Mouse (Mus musculus): ENCODE data around the gene Spaca4. TPM values are rescaled to one million over a fixed set of nuclear protein-coding genes. Genes with fewer than 3 reads are reported as not detected.

The Spaca4 gene
- polyA plus RNA-seq, 1 experiment from 2014 or later, result not detected

- Histone ChIP-seq H3K36me3 (ENCODE audit: control insufficient read depth, insufficient read depth, low read length) (no peaks in the 10 kb centered on the region), H3K4me2 (ENCODE audit: low read depth, low read length) (no peak overlapping the region), H3K4me1 (ENCODE audit: control insufficient read depth, insufficient read depth, low read length) (no peaks in the 10 kb centered on the region), H3K27me3 (ENCODE audit: control insufficient read depth, insufficient read depth, low read length) (no peaks in the 10 kb centered on the region), H3K9me3 (ENCODE audit: control insufficient read depth, low read length) (no peaks in the 10 kb centered on the region), H3K9ac (replicated peaks; ENCODE audit: low read depth, low read length) (no peak overlapping the region), H3K27ac (ENCODE audit: low read depth, low read length) (no peak overlapping the region), H3K4me3 (ENCODE audit: low read depth, low read length) (no peak overlapping the region)
- 58% methylated on average over 6 of the region's 6 CpGs for WGBS
- no peak for ATAC-seq (ENCODE audit: low read depth)
Measured at GRCm38 (mm10) chr7:45689099-45689498, 36.5 kb downstream of the Spaca4 start.

- WGBS, result 59% methylated on average over 3 of the region's 3 CpGs
- H3K27me3 ChIP-seq (ENCODE audit: control insufficient read depth, insufficient read depth, low read length), result no peaks in the 10 kb centered on the region
- no peaks in the 10 kb centered on the region for H3K9me3 ChIP-seq (ENCODE audit: control insufficient read depth, low read length)
- no peak overlapping the region for H3K9ac ChIP-seq (replicated peaks; ENCODE audit: low read depth, low read length)
- no peak overlapping the region for H3K4me2 ChIP-seq (ENCODE audit: low read depth, low read length)
- no peak overlapping the region for H3K4me3 ChIP-seq (ENCODE audit: low read depth, low read length)
- no peaks in the 10 kb centered on the region; the same call in 1 of the 2 replicates for H3K4me1 ChIP-seq (ENCODE audit: control insufficient read depth, insufficient read depth, low read length)
- H3K36me3 ChIP-seq (ENCODE audit: control insufficient read depth, insufficient read depth, low read length), result no peaks in the 10 kb centered on the region
- H3K27ac ChIP-seq (ENCODE audit: low read depth, low read length), result no peak overlapping the region
- ATAC-seq (ENCODE audit: low read depth), result no peak
Measured at GRCm38 (mm10) chr7:45686841-45687240, 38.8 kb downstream of the Spaca4 start.

DNA sequence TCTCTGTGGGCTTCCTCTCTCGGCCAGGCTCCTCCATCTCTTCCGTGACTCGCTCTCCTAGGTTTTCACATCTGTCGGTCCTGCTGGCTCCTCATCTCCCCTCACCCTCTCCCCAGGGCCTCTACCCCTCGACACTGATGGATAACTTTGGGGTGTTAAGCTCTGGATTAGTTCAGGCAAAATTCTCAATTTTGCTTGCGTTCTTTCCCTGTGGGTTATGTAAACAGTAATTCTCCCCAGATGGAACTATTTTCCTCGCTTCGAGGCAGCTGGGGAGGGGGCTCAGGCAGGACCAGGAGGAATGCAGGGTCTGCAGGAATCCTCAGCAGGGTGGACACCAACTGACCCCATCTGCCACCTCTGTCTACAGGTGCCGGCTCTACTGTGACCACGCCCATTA lies 39.8 kb downstream of the Spaca4 start:
- no peaks in the 10 kb centered on the region for H3K27me3 ChIP-seq (ENCODE audit: control insufficient read depth, insufficient read depth, low read length)
- ATAC-seq (ENCODE audit: low read depth), result no peak
- no peak overlapping the region for H3K4me2 ChIP-seq (ENCODE audit: low read depth, low read length)
- WGBS, result 56% methylated on average over 10 of the region's 10 CpGs
- no peak overlapping the region for H3K27ac ChIP-seq (ENCODE audit: low read depth, low read length)
- no peaks in the 10 kb centered on the region for H3K36me3 ChIP-seq (ENCODE audit: control insufficient read depth, insufficient read depth, low read length)
- no peaks in the 10 kb centered on the region for H3K9me3 ChIP-seq (ENCODE audit: control insufficient read depth, low read length)
- H3K9ac ChIP-seq (replicated peaks; ENCODE audit: low read depth, low read length), result no peak overlapping the region
- no peak overlapping the region for H3K4me3 ChIP-seq (ENCODE audit: low read depth, low read length)
- H3K4me1 ChIP-seq (ENCODE audit: control insufficient read depth, insufficient read depth, low read length), result no peaks in the 10 kb centered on the region; the same call in 1 of the 2 replicates

DNA sequence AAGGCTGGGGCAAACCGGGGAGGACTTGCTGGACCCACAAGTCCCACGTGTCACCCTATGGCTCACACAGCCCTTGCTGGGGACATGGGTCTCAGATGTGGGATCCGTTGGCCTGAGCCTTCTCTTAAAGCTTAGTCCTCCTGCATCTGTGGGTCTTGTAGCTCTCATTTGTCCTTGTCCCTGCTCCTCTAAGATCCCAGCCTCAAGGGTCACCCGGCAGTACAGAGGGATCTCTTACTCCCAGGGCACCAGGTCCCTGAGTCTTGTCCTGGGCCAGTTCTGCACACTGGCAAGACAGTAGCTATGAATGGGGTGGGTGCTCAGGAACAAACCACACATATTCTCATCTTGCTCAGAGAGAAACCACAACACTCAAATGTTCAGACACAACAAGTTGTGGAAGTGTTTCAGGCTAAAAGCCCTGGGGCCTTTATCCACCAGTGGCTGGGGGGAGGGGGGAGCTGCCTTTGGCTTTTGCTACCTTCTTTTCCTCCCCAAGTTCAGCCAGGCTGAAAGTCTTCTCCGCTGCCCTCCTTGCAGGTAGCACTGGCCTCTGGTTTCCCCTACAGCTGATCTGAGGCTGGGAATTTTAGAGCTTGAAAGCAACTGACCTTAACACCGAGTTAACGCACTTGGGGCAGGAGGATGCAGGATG lies 42.1 kb downstream of the Spaca4 start, which contains the start of gene Ntn5:
Gene Ntn5 (plus strand): TSS at position 627 of the 655 bp plus-strand sequence.
- whole genome bisulfite sequencing, result 83% methylated on average over 7 of the region's 7 CpGs
- H3K4me2 ChIP-seq (ENCODE audit: low read depth, low read length), result no peak within 1 kb of the TSS

DNA sequence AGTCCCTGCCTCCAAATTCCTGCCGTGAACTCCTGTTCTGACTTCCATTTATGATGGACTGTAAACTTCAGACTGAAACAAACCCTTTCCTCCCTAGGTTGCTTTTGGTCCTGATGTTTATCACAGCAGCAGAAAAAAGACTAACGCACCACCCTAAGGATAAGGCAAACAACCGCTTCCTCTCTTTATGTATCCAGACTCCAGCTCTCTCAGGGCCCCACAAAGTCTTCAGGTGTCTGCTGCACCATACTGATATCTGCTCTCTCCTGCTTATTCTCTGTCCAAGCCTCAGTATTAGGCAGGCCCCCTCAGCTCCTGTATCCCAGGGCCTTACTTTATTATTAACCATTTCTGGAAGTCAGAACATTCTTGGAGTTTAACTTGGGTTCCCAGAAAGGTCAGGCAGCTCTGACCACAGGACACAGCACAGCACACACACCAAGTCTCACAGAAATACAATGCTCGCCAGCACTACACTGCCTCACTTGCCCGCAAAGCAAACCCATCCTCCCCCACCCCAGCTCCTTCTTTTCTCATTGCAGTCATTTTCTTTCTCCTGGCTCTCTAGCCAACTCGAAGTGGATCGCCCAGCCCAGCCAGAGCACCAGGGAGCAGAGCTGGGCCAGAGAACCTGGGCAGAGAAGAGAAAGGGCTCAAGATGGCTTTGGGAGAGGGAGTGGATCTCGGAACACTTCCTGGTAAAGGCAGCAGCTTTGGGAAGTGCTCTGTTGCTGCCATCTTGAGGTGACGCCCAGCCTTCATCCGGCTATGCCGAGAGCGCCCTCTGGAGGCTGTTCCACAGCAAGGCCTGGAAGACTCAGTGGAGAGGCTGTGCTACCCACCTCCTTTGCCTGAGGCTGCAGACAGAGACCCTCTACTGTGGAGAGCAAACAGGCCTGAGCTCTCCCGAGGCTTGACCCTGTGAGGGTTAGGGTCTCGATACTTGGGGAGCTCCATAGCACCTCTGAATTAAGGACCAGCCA lies 43.2 kb downstream of the Spaca4 start:
- ATAC-seq (ENCODE audit: low read depth), result peak; percentile 64; the same call in 1 of the 2 replicates
- Histone ChIP-seq H3K4me1 (ENCODE audit: control insufficient read depth, insufficient read depth, low read length) (no peaks in the 10 kb centered on the region; the same call in 1 of the 2 replicates), H3K9me3 (ENCODE audit: control insufficient read depth, low read length) (no peaks in the 10 kb centered on the region), H3K27ac (ENCODE audit: low read depth, low read length) (no peak overlapping the region), H3K4me3 (ENCODE audit: low read depth, low read length) (no peak overlapping the region), H3K36me3 (ENCODE audit: control insufficient read depth, insufficient read depth, low read length) (no peaks in the 10 kb centered on the region), H3K9ac (replicated peaks; ENCODE audit: low read depth, low read length) (no peak overlapping the region), H3K4me2 (ENCODE audit: low read depth, low read length) (peak overlapping the region; percentile 23), H3K27me3 (ENCODE audit: control insufficient read depth, insufficient read depth, low read length) (no peaks in the 10 kb centered on the region)
- 30% methylated on average over 14 of the region's 14 CpGs for WGBS

More for the DNA sequence above, 42.1 kb downstream of the Spaca4 start, which contains the start of gene Ntn5:
- H3K27ac ChIP-seq (ENCODE audit: low read depth, low read length), result no peak within 1 kb of the TSS
- no peak within 1 kb of the TSS for H3K4me3 ChIP-seq (ENCODE audit: low read depth, low read length)
- no peaks in the 10 kb centered on the region for H3K9me3 ChIP-seq (ENCODE audit: control insufficient read depth, low read length)
- H3K27me3 ChIP-seq (ENCODE audit: control insufficient read depth, insufficient read depth, low read length), result no peaks in the 10 kb centered on the region
- H3K9ac ChIP-seq (replicated peaks; ENCODE audit: low read depth, low read length), result no peak within 1 kb of the TSS
- no peaks in the 10 kb centered on the region; the same call in 1 of the 2 replicates for H3K4me1 ChIP-seq (ENCODE audit: control insufficient read depth, insufficient read depth, low read length)
- ATAC-seq (ENCODE audit: low read depth), result no peak
- H3K36me3 ChIP-seq (ENCODE audit: control insufficient read depth, insufficient read depth, low read length), result no peaks in the 10 kb centered on the region

- H3K4me3 ChIP-seq (ENCODE audit: low read depth, low read length), result no peak overlapping the region
- WGBS, result 88% methylated on average over 8 of the region's 8 CpGs
- H3K9ac ChIP-seq (replicated peaks; ENCODE audit: low read depth, low read length), result no peak overlapping the region
- no peaks in the 10 kb centered on the region for H3K27me3 ChIP-seq (ENCODE audit: control insufficient read depth, insufficient read depth, low read length)
- no peak for ATAC-seq (ENCODE audit: low read depth)
- no peaks in the 10 kb centered on the region for H3K36me3 ChIP-seq (ENCODE audit: control insufficient read depth, insufficient read depth, low read length)
- H3K9me3 ChIP-seq (ENCODE audit: control insufficient read depth, low read length), result no peaks in the 10 kb centered on the region
- H3K27ac ChIP-seq (ENCODE audit: low read depth, low read length), result no peak overlapping the region
- H3K4me1 ChIP-seq (ENCODE audit: control insufficient read depth, insufficient read depth, low read length), result no peaks in the 10 kb centered on the region; the same call in 1 of the 2 replicates
- H3K4me2 ChIP-seq (ENCODE audit: low read depth, low read length), result no peak overlapping the region
Measured at GRCm38 (mm10) chr7:45681046-45681736, 44.4 kb downstream of the Spaca4 start.

DNA sequence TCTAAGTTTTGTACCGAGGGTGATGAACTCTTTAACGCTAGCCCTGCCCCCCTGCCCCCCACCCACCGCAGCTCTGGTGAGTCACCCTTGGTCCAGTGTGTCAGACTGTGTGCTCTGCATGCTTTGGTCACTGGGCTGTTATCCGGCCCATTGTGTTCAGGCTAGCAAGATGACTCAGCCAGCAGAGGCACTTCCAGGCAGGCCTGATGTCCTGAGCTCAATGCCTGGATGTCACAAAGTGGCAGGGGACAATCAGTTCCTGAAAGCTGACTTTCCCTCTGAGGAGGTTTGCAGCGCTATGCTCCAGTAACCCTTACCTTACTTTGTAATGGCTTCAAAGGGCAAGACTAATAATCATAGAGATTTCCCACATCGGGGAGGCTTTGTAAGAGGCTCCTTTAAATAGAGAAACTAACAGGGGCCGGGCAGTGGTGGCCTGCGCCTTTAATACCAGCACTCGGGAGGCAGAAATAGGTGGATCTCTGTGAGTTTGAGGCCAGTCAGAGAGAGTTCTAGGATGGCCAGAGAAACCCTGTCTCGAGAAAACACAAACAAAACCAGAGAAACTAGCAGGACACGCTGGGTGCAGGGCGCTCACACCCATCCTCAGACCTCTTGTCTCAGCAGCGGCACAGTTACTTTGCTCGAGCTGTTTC lies 45.5 kb downstream of the Spaca4 start:
- ATAC-seq (ENCODE audit: low read depth), result no peak
- Histone ChIP-seq H3K36me3 (ENCODE audit: control insufficient read depth, insufficient read depth, low read length) (no peaks in the 10 kb centered on the region), H3K4me3 (ENCODE audit: low read depth, low read length) (no peak overlapping the region), H3K9ac (replicated peaks; ENCODE audit: low read depth, low read length) (no peak overlapping the region), H3K4me1 (ENCODE audit: control insufficient read depth, insufficient read depth, low read length) (no peaks in the 10 kb centered on the region; the same call in 1 of the 2 replicates), H3K27ac (ENCODE audit: low read depth, low read length) (no peak overlapping the region), H3K4me2 (ENCODE audit: low read depth, low read length) (no peak overlapping the region), H3K9me3 (ENCODE audit: control insufficient read depth, low read length) (no peaks in the 10 kb centered on the region), H3K27me3 (ENCODE audit: control insufficient read depth, insufficient read depth, low read length) (no peaks in the 10 kb centered on the region)
- WGBS, result 77% methylated on average over 14 of the region's 14 CpGs

DNA sequence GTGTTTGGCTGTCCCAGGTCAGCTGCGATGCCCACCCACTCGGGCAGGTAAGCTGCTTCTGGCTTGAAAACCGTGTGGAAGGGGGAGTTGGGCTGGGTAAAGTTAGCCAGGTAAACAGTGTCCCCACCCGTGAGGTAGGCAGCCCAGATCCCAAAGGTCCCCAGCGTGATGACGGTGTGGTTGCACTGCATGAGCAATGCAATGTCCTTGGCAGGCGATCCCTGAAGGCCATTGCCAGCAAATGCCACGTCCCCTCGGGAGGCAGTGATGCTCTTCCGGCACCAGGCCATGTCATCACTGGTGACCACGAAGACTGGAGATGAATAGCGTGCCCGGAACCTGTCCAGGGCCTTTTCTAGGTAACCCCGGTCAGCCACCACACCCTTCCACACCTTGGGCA lies 47.1 kb downstream of the Spaca4 start:
- H3K36me3 ChIP-seq (ENCODE audit: control insufficient read depth, insufficient read depth, low read length), result no peaks in the 10 kb centered on the region
- H3K9me3 ChIP-seq (ENCODE audit: control insufficient read depth, low read length), result no peaks in the 10 kb centered on the region
- WGBS, result 92% methylated on average over 14 of the region's 14 CpGs
- no peaks in the 10 kb centered on the region; the same call in 1 of the 2 replicates for H3K4me1 ChIP-seq (ENCODE audit: control insufficient read depth, insufficient read depth, low read length)
- no peak for ATAC-seq (ENCODE audit: low read depth)
- no peak overlapping the region for H3K27ac ChIP-seq (ENCODE audit: low read depth, low read length)
- no peaks in the 10 kb centered on the region for H3K27me3 ChIP-seq (ENCODE audit: control insufficient read depth, insufficient read depth, low read length)
- no peak overlapping the region for H3K4me2 ChIP-seq (ENCODE audit: low read depth, low read length)
- H3K4me3 ChIP-seq (ENCODE audit: low read depth, low read length), result no peak overlapping the region
- H3K9ac ChIP-seq (replicated peaks; ENCODE audit: low read depth, low read length), result no peak overlapping the region
